Mouse (Mus musculus): Measurements from ENCODE around the gene Aars2. TPM values are rescaled to one million over a fixed set of nuclear protein-coding genes. Genes with fewer than 3 reads are reported as not detected.

Aars2 gene
- total RNA-seq, 2 experiments from 2014 or later, result 15.0 to 16.0 TPM

- DNase-seq, result no peak
- intact Hi-C loops (cut with DNase I; ENCODE audit: low total_unique reads), result no loop called here
Observed at GRCm38 (mm10) chr17:45495398-45495797, 11.2 kb upstream of the Aars2 start.

- intact Hi-C loops (cut with DNase I; ENCODE audit: low total_unique reads), result no loop called here
- no peak for DNase-seq
Observed at GRCm38 (mm10) chr17:45498397-45498796, 8.2 kb upstream of the Aars2 start.

DNA sequence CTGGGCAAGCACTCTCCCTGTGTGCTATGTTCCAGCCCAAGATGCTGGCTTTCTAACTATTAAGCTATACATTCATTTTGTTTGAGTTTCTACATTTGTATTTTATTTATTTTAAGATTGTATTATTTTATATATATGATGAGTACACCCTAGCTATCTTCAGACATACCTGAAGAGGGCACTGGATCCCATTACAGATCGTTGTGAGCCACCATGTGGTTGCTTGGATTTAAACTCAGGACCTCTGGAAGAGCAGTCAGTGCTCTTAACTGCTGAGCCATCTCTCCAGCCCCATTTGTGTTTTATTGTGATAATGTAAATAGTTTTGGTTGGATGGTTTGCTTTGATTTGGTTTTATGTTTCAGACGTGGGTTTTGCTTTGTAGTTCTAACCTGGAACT, 7.1 kb upstream of the Aars2 start:
- intact Hi-C loops (cut with DNase I; ENCODE audit: low total_unique reads), result no loop called here
- no peak for DNase-seq

GRCm38 (mm10) chr17:45500981-45501380, 5.7 kb upstream of the Aars2 start:
- intact Hi-C loops (cut with DNase I; ENCODE audit: low total_unique reads), result no loop called here
- DNase-seq, result no peak

- DNase-seq, result no peak
- intact Hi-C loops (cut with DNase I; ENCODE audit: low total_unique reads), result no loop called here
Observed at GRCm38 (mm10) chr17:45502324-45502723, 4.3 kb upstream of the Aars2 start.

- intact Hi-C loops (cut with DNase I; ENCODE audit: low total_unique reads), result no loop called here
- DNase-seq, result no peak
Observed at GRCm38 (mm10) chr17:45503301-45503973, 3.2 kb upstream of the Aars2 start.

GRCm38 (mm10) chr17:45505941-45506465, 638 bp upstream of the Aars2 start:
- DNase-seq, result no peak
- intact Hi-C loops (cut with DNase I; ENCODE audit: low total_unique reads), result no loop called here

DNA sequence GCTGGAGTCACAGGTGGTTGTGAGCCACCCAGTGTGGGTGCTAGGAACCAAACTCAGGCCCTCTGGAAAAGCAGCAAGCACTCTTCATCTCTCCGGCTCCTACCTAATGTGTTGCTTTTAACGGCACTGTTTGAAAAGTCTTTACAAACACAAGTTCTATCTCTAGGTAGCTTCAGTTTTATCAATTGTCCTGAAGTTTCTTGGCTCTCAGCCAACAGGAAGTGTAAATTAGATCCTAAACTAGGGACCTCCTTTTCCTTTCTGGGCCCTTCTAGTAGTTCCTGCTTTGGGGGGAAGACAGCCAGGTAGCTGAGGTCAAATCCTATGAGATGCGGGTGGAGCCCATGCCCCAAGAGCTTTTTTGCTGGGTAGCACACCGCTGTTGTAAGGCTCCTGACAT, 4.2 kb downstream of the Aars2 start:
- no peak for DNase-seq
- intact Hi-C loops (cut with DNase I; ENCODE audit: low total_unique reads), result no loop called here

DNA sequence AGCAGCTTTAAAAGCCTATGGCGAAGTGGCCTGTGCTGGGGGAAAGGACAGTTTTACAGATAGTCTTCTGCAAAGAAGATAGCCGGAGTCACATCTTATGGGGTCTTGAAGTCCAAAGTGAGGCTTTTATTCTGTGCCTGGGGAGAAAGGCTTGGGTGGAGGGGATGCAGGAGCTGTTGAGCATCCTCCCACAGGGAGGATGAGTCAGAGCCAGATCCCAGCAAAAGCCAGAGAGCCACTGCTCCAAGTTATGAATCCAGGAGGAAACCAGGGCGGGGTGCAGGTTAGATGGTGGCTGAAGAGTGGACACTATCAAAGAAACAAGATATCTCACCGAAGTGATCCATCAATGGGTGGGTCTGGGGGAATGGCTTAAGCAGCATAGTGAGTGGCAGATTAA, 5.1 kb downstream of the Aars2 start:
- intact Hi-C loops (cut with DNase I; ENCODE audit: low total_unique reads), result no loop called here
- DNase-seq, result no peak

GRCm38 (mm10) chr17:45515204-45515726, 8.6 kb downstream of the Aars2 start:
- DNase-seq, result no peak
- intact Hi-C loops (cut with DNase I; ENCODE audit: low total_unique reads), result no loop called here

DNA sequence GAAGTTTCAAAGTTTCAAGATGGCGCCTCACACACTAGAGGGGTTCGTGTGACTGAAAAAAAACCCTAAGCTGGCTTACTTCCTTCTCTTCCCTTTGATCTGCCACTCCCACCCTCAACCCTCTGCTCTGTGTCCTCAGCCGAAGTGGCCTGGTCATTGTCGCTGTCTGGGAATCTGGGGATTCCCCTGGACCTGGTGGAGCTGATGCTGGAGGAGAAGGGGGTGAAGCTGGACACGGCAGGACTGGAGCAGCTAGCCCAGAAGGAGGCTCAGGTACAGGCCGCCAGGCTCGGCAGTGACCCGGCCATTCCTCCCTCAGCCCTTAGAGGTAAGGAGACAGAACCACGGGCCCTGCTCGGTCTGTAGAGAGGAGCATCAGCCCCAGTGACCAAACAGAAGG, 9.2 kb downstream of the Aars2 start:
- DNase-seq, result no peak
- intact Hi-C loops (cut with DNase I; ENCODE audit: low total_unique reads), result no loop called here

GRCm38 (mm10) chr17:45516488-45516887, 9.8 kb downstream of the Aars2 start:
- intact Hi-C loops (cut with DNase I; ENCODE audit: low total_unique reads), result no loop called here
- DNase-seq, result peak; percentile 66

DNA sequence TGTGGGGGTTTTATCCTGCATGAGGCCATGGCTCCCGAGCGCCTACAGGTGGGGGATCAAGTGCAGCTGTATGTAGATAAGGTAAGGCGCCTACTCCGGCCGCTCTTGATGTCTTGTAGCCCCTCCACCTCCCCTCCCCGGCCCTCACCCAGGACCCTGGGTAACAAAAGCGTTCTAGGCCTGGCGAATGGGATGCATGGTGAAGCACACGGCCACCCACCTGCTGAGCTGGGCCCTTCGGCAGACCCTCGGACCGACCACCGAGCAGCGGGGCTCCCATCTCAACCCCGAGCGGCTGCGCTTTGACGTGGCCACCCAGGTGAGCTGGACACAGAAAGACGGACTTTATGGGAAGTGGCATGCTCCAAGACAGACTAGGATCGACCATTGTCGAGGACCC, 10.5 kb downstream of the Aars2 start:
- intact Hi-C loops (cut with DNase I; ENCODE audit: low total_unique reads), result no loop called here
- no peak for DNase-seq

- no peak for DNase-seq
- intact Hi-C loops (cut with DNase I; ENCODE audit: low total_unique reads), result loop anchor here (2.0 kb wide), 1 partner anchor 35 kb away; no protein-coding TSS in a partner anchor
Observed at GRCm38 (mm10) chr17:45517549-45518215, 11.0 kb downstream of the Aars2 start.

DNA sequence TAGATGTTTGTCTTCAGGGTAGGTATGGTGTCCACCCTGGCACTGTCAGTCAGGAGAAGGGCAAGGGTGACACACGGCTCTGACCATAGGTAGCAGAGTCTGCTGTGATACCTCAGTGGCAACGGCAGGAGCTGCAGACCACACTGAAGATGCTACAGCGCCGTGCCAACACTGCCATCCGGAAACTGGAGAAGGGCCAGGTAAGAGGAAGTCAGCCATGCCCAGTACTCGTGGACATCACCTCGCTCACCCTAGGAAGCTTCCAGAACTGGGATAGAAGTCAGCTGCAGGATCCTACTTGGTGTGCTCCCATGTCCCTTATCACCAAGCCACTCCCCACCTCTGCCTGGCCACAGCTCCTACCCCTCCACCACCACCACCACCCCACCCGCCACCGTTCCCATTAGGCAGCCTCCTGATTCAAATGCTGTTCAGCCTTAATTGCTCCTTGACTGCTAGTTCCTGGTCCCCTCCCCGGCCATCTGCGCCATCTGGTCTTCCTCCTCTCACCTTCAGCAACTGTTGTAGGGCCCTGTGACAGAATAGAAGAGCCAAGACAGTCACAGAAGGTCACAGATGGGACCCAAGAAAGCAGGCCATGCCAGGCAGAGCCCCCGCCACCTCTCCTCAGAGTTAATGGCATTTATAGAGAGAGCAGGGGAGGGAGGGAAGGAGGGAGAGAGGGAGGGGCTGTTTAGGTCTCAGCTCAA, 12.3 kb downstream of the Aars2 start:
- DNase-seq, result no peak
- intact Hi-C loops (cut with DNase I; ENCODE audit: low total_unique reads), result loop anchor here (2.0 kb wide), 1 partner anchor 34 kb away; no protein-coding TSS in a partner anchor

- no peak for DNase-seq
- intact Hi-C loops (cut with DNase I; ENCODE audit: low total_unique reads), result no loop called here
Observed at GRCm38 (mm10) chr17:45520136-45520535, 13.5 kb downstream of the Aars2 start.

- intact Hi-C loops (cut with DNase I; ENCODE audit: low total_unique reads), result no loop called here
- DNase-seq, result no peak
Observed at GRCm38 (mm10) chr17:45523263-45523662, 16.6 kb downstream of the Aars2 start, which contains the start of gene Tcte1. TSS of gene Tcte1 (plus strand) at chr17:45523434.

- no peak for DNase-seq
Observed at GRCm38 (mm10) chr17:45524961-45525360, 18.3 kb downstream of the Aars2 start.

DNA sequence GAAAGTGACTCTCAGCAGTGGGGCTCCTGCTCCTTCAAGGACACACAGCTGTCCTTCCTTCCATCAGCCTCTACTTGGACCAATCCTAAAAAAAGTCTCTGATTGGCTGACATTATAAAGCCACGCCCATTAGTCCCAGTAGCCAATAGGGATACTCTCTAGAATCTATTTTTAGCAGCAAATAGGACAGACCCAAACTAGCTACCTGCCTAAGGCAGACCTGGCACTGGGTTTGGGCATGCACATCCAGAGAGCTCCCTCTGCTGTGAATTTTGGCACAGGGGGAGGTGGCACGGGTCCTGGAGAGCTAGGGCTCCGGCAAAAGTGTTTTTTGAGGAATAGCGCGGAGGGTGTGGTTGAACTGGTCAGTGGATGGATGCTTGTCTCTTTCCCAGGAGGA, 19.9 kb downstream of the Aars2 start:
- DNase-seq, result no peak
- intact Hi-C loops (cut with DNase I; ENCODE audit: low total_unique reads), result no loop called here

More at GRCm38 (mm10) chr17:45524961-45525360, 18.3 kb downstream of the Aars2 start:
- intact Hi-C loops (cut with DNase I; ENCODE audit: low total_unique reads), result no loop called here

DNA sequence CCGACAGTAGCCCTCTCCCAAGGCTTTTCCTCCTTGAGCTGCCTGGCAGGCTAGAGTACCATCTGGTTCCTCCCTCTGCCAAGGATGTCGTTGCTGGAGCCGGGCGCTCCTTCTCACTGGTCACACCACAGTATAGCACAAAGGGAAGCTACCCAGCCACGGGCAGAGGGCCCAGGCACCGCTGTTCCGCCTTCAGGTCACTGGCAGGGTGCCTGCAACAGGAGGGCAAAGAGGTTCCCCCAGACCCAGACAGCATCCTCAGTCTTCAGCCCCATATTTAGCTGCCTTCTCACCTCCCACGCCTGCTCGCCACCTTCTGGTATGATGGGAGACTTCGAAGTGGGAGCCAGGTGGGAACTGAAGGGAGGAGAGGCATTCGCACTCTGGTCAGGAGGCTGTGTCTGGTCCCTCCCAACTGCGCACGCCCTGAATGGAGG, 23.7 kb downstream of the Aars2 start:
- intact Hi-C loops (cut with DNase I; ENCODE audit: low total_unique reads), result no loop called here
- DNase-seq, result no peak

All from gastrocnemius, postnatal 14 days (tissue).